Mouse (Mus musculus) lung, embryonic 14.5 days (tissue): ENCODE data around the gene Ppm1e. TPM values are rescaled to one million over a fixed set of nuclear protein-coding genes. Genes with fewer than 3 reads are reported as not detected.

Experiments
- ATAC-seq: fragments of 200-750 bp; cut with Nextera tagmentation; 2 replicates; pipeline ENCODE4 v1.8.0; 2017; ENCODE audit warnings: mild to moderate bottlenecking, moderate TSS enrichment, moderate library complexity; ENCODE audit not compliant: insufficient read depth
- DNase-seq: peaks from one replicate; pipeline ENCODE4 v3.0.0-alpha.2; 2015
- H3K27ac ChIP-seq: fragments of 300-500 bp; sonication (generic); 2 replicates; pipeline ENCODE4 v1.5.1; 2014; ENCODE audit warnings: low read depth, mild to moderate bottlenecking, moderate library complexity
- H3K27me3 ChIP-seq: fragments of 300-500 bp; sonication (generic); 2 replicates; pipeline ENCODE4 v1.6.1; 2014; ENCODE audit warnings: low read length, control low read depth; ENCODE audit not compliant: insufficient read depth
- H3K36me3 ChIP-seq: fragments of 300-500 bp; sonication (generic); 2 replicates; pipeline ENCODE4 v1.6.1; 2014; ENCODE audit warnings: control low read depth; ENCODE audit not compliant: insufficient read depth
- H3K4me1 ChIP-seq: fragments of 300-500 bp; sonication (generic); 2 replicates; pipeline ENCODE4 v1.6.1; 2014; ENCODE audit warnings: antibody characterized with exemption, control low read depth; ENCODE audit not compliant: insufficient read depth
- H3K4me2 ChIP-seq: fragments of 300-500 bp; sonication (generic); 2 replicates; pipeline ENCODE4 v1.6.1; 2014; ENCODE audit warnings: mild to moderate bottlenecking
- H3K4me3 ChIP-seq: fragments of 300-500 bp; sonication (generic); 2 replicates; pipeline ENCODE4 v1.5.1; 2014; ENCODE audit warnings: low read depth, low read length
- H3K9ac ChIP-seq: fragments of 300-500 bp; sonication (generic); 2 replicates; pipeline ENCODE4 v1.6.1; 2014
- H3K9me3 ChIP-seq: fragments of 300-500 bp; sonication (generic); 2 replicates; pipeline ENCODE4 v1.6.1; 2016; ENCODE audit warnings: low read depth, low read length, control low read depth
- CTCF ChIP-seq: IDR thresholded peaks from 2 replicates; pipeline ENCODE4 v1.5.1; 2016; ENCODE audit warnings: antibody characterized with exemption, low read depth
- WGBS: fragments of 180-500 bp; shearing (Covaris S2); extraction: QIAGEN DNeasy Blood & Tissue Kit; methylation state at CpG from one replicate; pipeline ENCODE4 v1.1.7; 2014; 5-methylcytosine and 5-hydroxymethylcytosine counted together
- polyA plus RNA-seq: library from polyadenylated mRNA; unstranded; fragments of >200 nt; fragmentation: Nextera tagmentation; extraction: Ambion mirVana; gene quantifications from 2 replicates; pipeline ENCODE4 v1.2.1, GENCODE M21; 2014

Gene Ppm1e
- polyA plus RNA-seq, 1 experiment from 2014 or later, result 2.2 TPM

GRCm38 (mm10) chr11:87212313-87212712 lies 146.5 kb downstream of the Ppm1e start:
- Histone ChIP-seq H3K4me2 (no peak overlapping the region), H3K9ac (no peak overlapping the region), H3K36me3 (peaks cover 15% of the 10 kb centered on the region), H3K9me3 (no peaks in the 10 kb centered on the region), H3K27me3 (no peaks in the 10 kb centered on the region), H3K27ac (no peak overlapping the region), H3K4me3 (no peak overlapping the region), H3K4me1 (no peaks in the 10 kb centered on the region)
- no peak for TF ChIP-seq CTCF
- ATAC-seq, result no peak
- DNase-seq, result no peak
- WGBS, result 65% methylated on average over 5 of the region's 5 CpGs

Other genes starting within 250 kb of the Ppm1e start
- gene Ska2, start 249.8 kb downstream of the Ppm1e start, polyA plus RNA-seq, result 75.2 and 81.7 TPM in 2 replicates
- 33.1 and 35.9 TPM in 2 replicates for gene Trim37, start 231.9 kb downstream of the Ppm1e start, polyA plus RNA-seq
- gene Rad51c, start 45.9 kb upstream of the Ppm1e start, polyA plus RNA-seq, result 9.9 and 11.0 TPM in 2 replicates
- 0.21 and 0.72 TPM in 2 replicates for gene Tex14, start 46.0 kb upstream of the Ppm1e start, polyA plus RNA-seq
- not detected in 2 replicates for gene Gm11492, start 207.6 kb upstream of the Ppm1e start, polyA plus RNA-seq
- gene Sept4, start 209.9 kb upstream of the Ppm1e start, polyA plus RNA-seq, result 48.5 TPM in 2 replicates
- 41.2 and 43.6 TPM in 2 replicates for gene Mtmr4, start 233.1 kb upstream of the Ppm1e start, polyA plus RNA-seq